10 mouse cellular contexts compared by ENCODE assay signal in genomic region chr9:24937731-24938130, GRCm38 (mm10).
A peak's percentile ranks its signal among the peaks of the same experiment; 100 is the strongest.
DNase-seq lines count a peak whose midpoint lies in the region; TF ChIP-seq lines count a peak whose summit lies in the region.
"Had no signal": no experiment of that assay in that cellular context is flagged by ENCODE, and none has a peak within 500 bp of the region (broad histone marks: within the 10 kb centered on the region; RNA-seq: fewer than 3 reads in every experiment).

No protein-coding gene starts in this region.

- H3K9me3 ChIP-seq in E14TG2a.4 (ENCODE audit: low read length) = 0 out of 2 replicates have a peak, but pooled peaks cover 3% of the 10 kb centered on the region
- H3K9me3 ChIP-seq: forebrain, embryonic 15.5 days had no signal

- H3K36me3 ChIP-seq in E14TG2a.4 (ENCODE audit: insufficient read depth, low read length) = no peaks in the 10 kb centered on the region
- H3K36me3 ChIP-seq: forebrain, embryonic 15.5 days had no signal

- no peak overlapping the region for H3K27ac ChIP-seq in layer of hippocampus, adult 2 months
- H3K27ac ChIP-seq: forebrain, embryonic 15.5 days; macrophage had no signal

- DNase-seq in layer of hippocampus, adult 2 months (ENCODE audit: low spot score in 2 of 2) = no peak
- no peak for DNase-seq in layer of hippocampus, postnatal 10 days (ENCODE audit: low spot score in 2 of 2)
- DNase-seq in adrenal gland, adult 8-10 months = peak; percentile 6
- peak; percentile 1 to 30 for DNase-seq in kidney, postnatal 36 days
- no peak for DNase-seq in cerebellum, postnatal 4 days (ENCODE audit: low spot score in 2 of 2)
- no peak for DNase-seq in right cerebral cortex, postnatal 36 days (ENCODE audit: low spot score in 2 of 2)
- DNase-seq in spleen, postnatal 36 days (ENCODE audit: low spot score in 2 of 2) = no peak

- H3K4me3 ChIP-seq in layer of hippocampus, adult 2 months = no peak overlapping the region
- no peak overlapping the region for H3K4me3 ChIP-seq in E14TG2a.4 (replicated peaks; ENCODE audit: low read length)
- H3K4me3 ChIP-seq: forebrain, embryonic 15.5 days had no signal

- no peaks in the 10 kb centered on the region for H3K4me1 ChIP-seq in E14TG2a.4 (replicated peaks; ENCODE audit: low read depth, low read length)
- H3K4me1 ChIP-seq: forebrain, embryonic 15.5 days had no signal

- peak; percentile 52; the same call in 1 of the 2 replicates for TF ChIP-seq CTCF in layer of hippocampus, adult 2 months (conservative IDR thresholded peaks at IDR 0.05)
- peak; percentile 17 for TF ChIP-seq CTCF in E14TG2a.4 (conservative IDR thresholded peaks at IDR 0.05; ENCODE audit: low read length)

- no peaks in the 10 kb centered on the region for H3K27me3 ChIP-seq in E14TG2a.4 (ENCODE audit: insufficient read depth, low read length)
- H3K27me3 ChIP-seq: forebrain, embryonic 15.5 days had no signal

Comparison
In these comparisons a context has a peak if more than half of its experiments do, and no peak if none do; other contexts are left out.
1. DNase-seq: peak in adrenal gland, adult 8-10 months (single experiment) and kidney, postnatal 36 days (2 of 2); none in layer of hippocampus, adult 2 months (0 of 2), layer of hippocampus, postnatal 10 days (0 of 2), cerebellum, postnatal 4 days (0 of 2), right cerebral cortex, postnatal 36 days (0 of 2) and spleen, postnatal 36 days (0 of 2).